Mouse (Mus musculus): Measurements from ENCODE around the gene Calcb.

- TF ChIP-seq HCFC1 (IDR thresholded peaks at IDR 0.05; ENCODE audit: borderline replicate concordance, insufficient read depth, low read length) (no peak), MAFK (IDR thresholded peaks at IDR 0.05; ENCODE audit: insufficient read depth, low read depth, low read length) (no peak), ZNF384 (IDR thresholded peaks at IDR 0.05; ENCODE audit: low read depth, low read length) (no peak)
Measured at GRCm38 (mm10) chr7:114745481-114746271, 27.2 kb downstream of the Calcb start.
